Mouse (Mus musculus): ENCODE data around the gene Gm21876. TPM values are rescaled to one million over a fixed set of nuclear protein-coding genes. Genes with fewer than 3 reads are reported as not detected.

Gene Gm21876
- polyA plus RNA-seq (2017; shearing (Covaris generic)): not detected

GRCm38 (mm10) chrX:21175553-21175952 lies at the start of gene Gm21876:
TSS of gene Gm21876 (minus strand) at chrX:21175653.

Other genes with a start within 250 kb of the Gm21876 start
- gene Cfp, start 244.1 kb downstream of the Gm21876 start, polyA plus RNA-seq (2017; shearing (Covaris generic)): 2.7 TPM
- gene Elk1, start 225.0 kb downstream of the Gm21876 start, polyA plus RNA-seq (2017; shearing (Covaris generic)): 9.6 TPM
- 40.4 TPM for gene Uxt, start 213.6 kb downstream of the Gm21876 start, polyA plus RNA-seq (2017; shearing (Covaris generic))
- gene Zfp182, start 113.3 kb downstream of the Gm21876 start, polyA plus RNA-seq (2017; shearing (Covaris generic)): 9.9 TPM
- not detected for gene Spaca5, start 107.2 kb downstream of the Gm21876 start, polyA plus RNA-seq (2017; shearing (Covaris generic))
- 1.6 TPM for gene Zfp300, start 86.1 kb downstream of the Gm21876 start, polyA plus RNA-seq (2017; shearing (Covaris generic))
- gene Ssxa1, start 59.8 kb downstream of the Gm21876 start, polyA plus RNA-seq (2017; shearing (Covaris generic)): not detected

Measured in naive thymus-derived CD4-positive, alpha-beta T cell, adult 5 months (primary cell).